9 mouse cellular contexts compared by ENCODE assay signal in the genomic region with DNA sequence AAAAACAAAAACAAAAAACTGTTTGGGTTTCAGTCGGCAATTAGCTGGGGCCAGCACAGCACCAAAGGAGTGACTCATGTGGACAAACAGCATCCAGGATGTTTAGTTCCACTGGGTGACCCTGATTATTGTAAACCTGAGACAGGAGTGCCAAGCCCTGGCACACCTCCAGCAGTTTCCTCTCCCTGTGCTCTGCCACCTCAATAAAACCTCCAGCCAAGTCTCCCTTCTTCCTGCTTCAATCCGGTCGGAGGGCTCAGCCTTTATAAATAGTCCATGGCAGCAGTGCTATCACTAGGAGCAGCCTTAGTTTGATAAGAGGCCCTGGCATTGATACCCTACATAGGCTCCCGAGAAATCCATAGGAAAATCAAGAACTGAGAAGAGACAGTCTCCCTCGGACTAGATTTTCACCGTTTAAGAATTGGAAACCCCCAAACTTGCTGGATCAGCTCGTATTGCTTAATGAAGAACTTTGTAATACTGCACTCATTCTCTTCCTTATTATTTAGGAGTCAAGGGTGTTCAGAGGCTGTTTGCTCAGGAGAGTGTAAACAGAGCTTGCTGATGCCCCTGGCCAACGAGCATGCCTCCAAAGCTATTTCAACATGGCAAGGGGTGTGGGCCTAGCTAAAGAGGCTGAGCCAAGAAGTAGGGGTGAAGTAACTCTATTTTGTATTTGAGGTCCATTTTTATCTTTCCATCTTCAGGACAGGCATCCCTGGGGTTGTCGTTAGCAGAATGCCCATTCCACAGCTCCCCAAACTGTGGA. TPM values are rescaled to one million over a fixed set of nuclear protein-coding genes. Genes with fewer than 3 reads are reported as not detected.
A peak's percentile ranks its signal among the peaks of the same experiment; 100 is the strongest.
DNase-seq lines count a peak whose midpoint lies in the region; ATAC-seq and TF ChIP-seq lines count a peak whose summit lies in the region.
"Had no signal": no experiment of that assay in that cellular context is flagged by ENCODE, and none has a peak within 500 bp of the region (broad histone marks: within the 10 kb centered on the region; RNA-seq: fewer than 3 reads in every experiment).

No protein-coding gene starts in this region.

- no peak overlapping the region for H3K9ac ChIP-seq in lung, embryonic 14.5 days

- 53% methylated on average over 9 of the region's 9 CpGs for WGBS in lung, embryonic 14.5 days

- peak; percentile 26 for DNase-seq in gastrocnemius, adult 2 months
- no peak for DNase-seq in gastrocnemius, adult 18-20 months (ENCODE audit: low spot score)
- peak; percentile 85 for DNase-seq in urinary bladder, postnatal 14 days (ENCODE audit: low spot score)
- DNase-seq in urinary bladder, adult 2 months (ENCODE audit: low spot score): no peak
- DNase-seq in lung, embryonic 14.5 days: peak; percentile 49
- peak; percentile 22 to 65 for DNase-seq in urinary bladder, postnatal 4 days (ENCODE audit: low spot score in 2 of 2)
- no peak for DNase-seq in spleen, adult 18-20 months
- no peak for DNase-seq in left cerebral cortex, adult 18-20 months (ENCODE audit: low spot score in 2 of 2)
- DNase-seq: thymus, postnatal 14 days had no signal

- H3K27me3 ChIP-seq in lung, embryonic 14.5 days (ENCODE audit: insufficient read depth, low read length): peaks cover 6% of the 10 kb centered on the region

- no peak for ATAC-seq in lung, embryonic 14.5 days (ENCODE audit: insufficient read depth)

- no peaks in the 10 kb centered on the region for H3K9me3 ChIP-seq in lung, embryonic 14.5 days (ENCODE audit: low read depth, low read length)

- no peak overlapping the region for H3K4me2 ChIP-seq in lung, embryonic 14.5 days

- H3K4me1 ChIP-seq in lung, embryonic 14.5 days (ENCODE audit: insufficient read depth): 0 out of 2 replicates have a peak, but pooled peaks cover 6% of the 10 kb centered on the region

- intact Hi-C loops in gastrocnemius, adult 2 months (cut with DNase I): no loop called here

- no peak for TF ChIP-seq CTCF in gastrocnemius, adult 2 months (IDR thresholded peaks at IDR 0.05)
- TF ChIP-seq CTCF in lung, embryonic 14.5 days (IDR thresholded peaks at IDR 0.05; ENCODE audit: low read depth): no peak

- H3K4me3 ChIP-seq in gastrocnemius, adult 2 months: no peak overlapping the region
- H3K4me3 ChIP-seq in lung, embryonic 14.5 days (ENCODE audit: low read depth, low read length): no peak overlapping the region

- no peak overlapping the region for H3K27ac ChIP-seq in gastrocnemius, adult 2 months
- H3K27ac ChIP-seq in lung, embryonic 14.5 days (ENCODE audit: low read depth): no peak overlapping the region

- no peaks in the 10 kb centered on the region for H3K36me3 ChIP-seq in lung, embryonic 14.5 days (ENCODE audit: insufficient read depth)

RNA-seq across cellular contexts. Expression of a gene that starts 0.7 kb away (rescaled TPM):
- total RNA-seq in gastrocnemius, adult 2 months (2021): not detected
- total RNA-seq in gastrocnemius, adult 18-20 months (2021): not detected
- polyA plus RNA-seq in urinary bladder, adult 2 months (2012; rRNA removed): 0.11 and 0.16 TPM in 2 replicates
- 0.28 and 0.68 TPM in 2 replicates for polyA plus RNA-seq in lung, embryonic 14.5 days (2014; fragmentation: Nextera tagmentation; extraction: Ambion mirVana)
- 1 to 10 TPM in 1 of 2 experiments, under 1 TPM in 1; 1.00 to 2.8 TPM for total RNA-seq in left cerebral cortex, adult 18-20 months (2021)

RNA-seq across cellular contexts. Expression of a gene that starts 3.0 kb away (rescaled TPM):
- total RNA-seq in gastrocnemius, adult 2 months (2021): not detected
- not detected for total RNA-seq in gastrocnemius, adult 18-20 months (2021)
- polyA plus RNA-seq in urinary bladder, adult 2 months (2012; rRNA removed): 0.30 and 0.53 TPM in 2 replicates
- polyA plus RNA-seq in lung, embryonic 14.5 days (2014; fragmentation: Nextera tagmentation; extraction: Ambion mirVana): 9.0 and 13.3 TPM in 2 replicates
- 10 to 100 TPM; 30.6 to 30.9 TPM for total RNA-seq in left cerebral cortex, adult 18-20 months (2021)

RNA-seq across cellular contexts. Expression of a gene that starts 29.0 kb away (rescaled TPM):
- 10 to 100 TPM; 12.1 to 16.1 TPM for total RNA-seq in gastrocnemius, adult 2 months (2021)
- total RNA-seq in gastrocnemius, adult 18-20 months (2021): 10 to 100 TPM; 12.7 to 14.1 TPM
- 13.8 and 24.1 TPM in 2 replicates for polyA plus RNA-seq in urinary bladder, adult 2 months (2012; rRNA removed)
- 41.6 and 43.6 TPM in 2 replicates for polyA plus RNA-seq in lung, embryonic 14.5 days (2014; fragmentation: Nextera tagmentation; extraction: Ambion mirVana)
- total RNA-seq in left cerebral cortex, adult 18-20 months (2021): 10 to 100 TPM; 45.2 to 45.4 TPM

RNA-seq across cellular contexts. Expression of a gene that starts 38.2 kb away (rescaled TPM):
- total RNA-seq in gastrocnemius, adult 2 months (2021): 10 to 100 TPM; 19.7 to 20.0 TPM
- total RNA-seq in gastrocnemius, adult 18-20 months (2021): 10 to 100 TPM; 22.4 to 22.6 TPM
- 30.7 and 31.1 TPM in 2 replicates for polyA plus RNA-seq in urinary bladder, adult 2 months (2012; rRNA removed)
- polyA plus RNA-seq in lung, embryonic 14.5 days (2014; fragmentation: Nextera tagmentation; extraction: Ambion mirVana): 38.5 and 38.9 TPM in 2 replicates
- total RNA-seq in left cerebral cortex, adult 18-20 months (2021): 10 to 100 TPM; 21.2 to 24.1 TPM

RNA-seq across cellular contexts. Expression of a gene that starts 57.8 kb away (rescaled TPM):
- total RNA-seq in gastrocnemius, adult 2 months (2021): 1 to 10 TPM; 4.9 to 6.3 TPM
- 1 to 10 TPM; 6.0 to 6.4 TPM for total RNA-seq in gastrocnemius, adult 18-20 months (2021)
- 10.8 and 12.7 TPM in 2 replicates for polyA plus RNA-seq in urinary bladder, adult 2 months (2012; rRNA removed)
- polyA plus RNA-seq in lung, embryonic 14.5 days (2014; fragmentation: Nextera tagmentation; extraction: Ambion mirVana): 9.2 and 10.7 TPM in 2 replicates
- 100 to 1,000 TPM; 123 to 138 TPM for total RNA-seq in left cerebral cortex, adult 18-20 months (2021)

Comparison
In these comparisons a context has a peak if more than half of its experiments do, and no peak if none do; other contexts are left out.
1. DNase-seq: peak in gastrocnemius, adult 2 months (single experiment), urinary bladder, postnatal 14 days (single experiment), lung, embryonic 14.5 days (single experiment) and urinary bladder, postnatal 4 days (2 of 2); none in gastrocnemius, adult 18-20 months (single experiment), urinary bladder, adult 2 months (single experiment), spleen, adult 18-20 months (0 of 2) and left cerebral cortex, adult 18-20 months (0 of 2).
2. RNA of a gene that starts 3.0 kb away (total RNA-seq): 30.6 to 30.9 TPM in left cerebral cortex, adult 18-20 months; not detected in gastrocnemius, adult 2 months and not detected in gastrocnemius, adult 18-20 months; every median in the first group is over 10 times any median in the second.